Mouse (Mus musculus): ENCODE data around the gene Cnot2. TPM values are rescaled to one million over a fixed set of nuclear protein-coding genes. Genes with fewer than 3 reads are reported as not detected.
A peak's percentile ranks its signal among the peaks of the same experiment; 100 is the strongest.

Gene Cnot2
- polyA plus RNA-seq, 1 experiment: 4.9 TPM

DNA sequence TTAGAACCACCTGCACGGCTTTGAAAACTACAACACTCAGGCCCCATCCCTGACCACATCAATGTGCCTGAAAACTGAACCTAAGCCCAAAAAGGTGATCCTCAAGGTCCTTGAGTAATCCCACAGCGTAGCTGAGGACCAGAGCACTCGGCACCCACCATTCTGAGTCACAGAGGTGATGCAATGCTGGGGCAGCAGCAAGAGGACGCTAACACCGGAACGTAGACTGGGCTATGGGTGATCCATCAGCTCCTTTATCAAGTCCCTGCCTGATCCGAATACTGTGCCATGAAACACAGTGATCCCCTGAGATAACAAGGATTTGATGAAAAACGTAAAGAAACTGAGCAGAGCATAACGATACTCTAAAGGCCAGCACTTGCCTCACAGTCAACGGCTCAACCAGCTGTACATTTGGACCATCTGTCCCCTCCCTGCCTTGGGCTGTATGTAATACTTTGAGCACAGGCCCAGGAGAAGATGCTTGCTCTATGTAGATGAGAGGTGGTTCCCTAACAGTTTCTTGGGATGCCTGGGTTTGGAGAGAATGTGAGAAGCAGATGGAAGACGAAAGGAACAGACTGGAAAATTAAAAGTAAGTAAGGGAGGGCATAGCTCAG, 110.9 kb downstream of the Cnot2 start:
- TF ChIP-seq GATA1 (IDR thresholded peaks at IDR 0.05; ENCODE audit: borderline replicate concordance, low read length) (no peak), FLI1 (IDR thresholded peaks at IDR 0.05; ENCODE audit: low read length) (no peak)
- Histone ChIP-seq H3K4me3 (replicated peaks) (no peak overlapping the region), H3K4me1 (peaks cover 25% of the 10 kb centered on the region), H3K36me3 (replicated peaks; ENCODE audit: low read length) (no peaks in the 10 kb centered on the region), H3K27me3 (replicated peaks) (peaks cover 44% of the 10 kb centered on the region), H3K9me3 (no peaks in the 10 kb centered on the region)

DNA sequence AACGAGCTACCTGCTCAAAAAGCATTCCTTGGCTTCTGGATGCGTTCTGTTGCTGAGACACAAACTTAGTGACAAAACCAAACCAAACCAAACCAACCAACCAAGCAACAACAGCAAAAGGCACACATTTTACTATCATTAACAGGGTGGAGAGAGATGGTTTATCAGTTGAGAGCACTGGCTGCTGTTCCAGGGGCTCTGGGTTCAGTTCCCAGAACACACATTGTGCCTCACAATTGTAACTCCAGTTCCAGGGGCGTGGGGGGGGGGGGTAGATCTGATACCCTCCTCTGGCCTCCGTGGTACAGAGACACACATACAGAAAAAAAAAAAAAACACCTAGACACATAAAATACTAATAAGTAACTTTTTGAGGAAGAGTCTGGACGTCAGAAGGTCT, 113.2 kb downstream of the Cnot2 start:
- peaks cover 12% of the 10 kb centered on the region for H3K4me1 ChIP-seq
- no peak for TF ChIP-seq FLI1 (IDR thresholded peaks at IDR 0.05; ENCODE audit: low read length)
- no peak for TF ChIP-seq GATA1 (IDR thresholded peaks at IDR 0.05; ENCODE audit: borderline replicate concordance, low read length)
- H3K9me3 ChIP-seq: no peaks in the 10 kb centered on the region
- H3K27me3 ChIP-seq (replicated peaks): peaks cover 22% of the 10 kb centered on the region
- no peak overlapping the region for H3K4me3 ChIP-seq (replicated peaks)
- no peaks in the 10 kb centered on the region for H3K36me3 ChIP-seq (replicated peaks; ENCODE audit: low read length)

DNA sequence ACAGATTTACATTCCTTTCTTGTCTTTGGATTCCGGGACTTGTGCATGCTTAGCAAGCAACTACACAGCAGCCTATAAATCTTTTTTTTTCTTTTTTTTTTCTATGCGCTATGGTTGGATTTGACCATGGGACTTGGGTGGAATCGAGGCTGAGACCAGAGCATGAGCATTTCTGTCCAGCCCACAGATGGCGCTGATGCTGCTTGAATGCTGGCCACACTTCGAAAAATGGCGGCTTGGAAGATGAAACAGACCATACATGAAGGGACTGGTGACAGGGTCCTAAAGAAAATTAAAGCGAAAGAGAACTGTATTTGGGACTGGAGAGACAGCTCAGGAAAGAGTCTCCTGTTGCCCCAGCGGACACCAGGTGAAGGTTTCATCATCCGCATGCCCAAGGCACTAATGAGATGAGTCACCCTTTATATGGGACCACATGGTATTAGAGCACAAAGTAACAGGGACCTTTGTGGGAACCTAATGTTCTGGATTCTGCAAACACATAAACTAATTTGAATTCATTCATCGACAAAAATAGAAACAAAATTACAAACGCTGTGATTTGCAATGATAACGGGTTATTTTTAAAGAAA, 117.5 kb downstream of the Cnot2 start:
- H3K9me3 ChIP-seq: peaks cover 4% of the 10 kb centered on the region
- H3K27me3 ChIP-seq (replicated peaks): no peaks in the 10 kb centered on the region
- no peak overlapping the region for H3K4me3 ChIP-seq (replicated peaks)
- no peaks in the 10 kb centered on the region for H3K4me1 ChIP-seq
- H3K36me3 ChIP-seq (replicated peaks; ENCODE audit: low read length): no peaks in the 10 kb centered on the region
- TF ChIP-seq FLI1 (IDR thresholded peaks at IDR 0.05; ENCODE audit: low read length) (no peak), GATA1 (IDR thresholded peaks at IDR 0.05; ENCODE audit: borderline replicate concordance, low read length) (no peak)

DNA sequence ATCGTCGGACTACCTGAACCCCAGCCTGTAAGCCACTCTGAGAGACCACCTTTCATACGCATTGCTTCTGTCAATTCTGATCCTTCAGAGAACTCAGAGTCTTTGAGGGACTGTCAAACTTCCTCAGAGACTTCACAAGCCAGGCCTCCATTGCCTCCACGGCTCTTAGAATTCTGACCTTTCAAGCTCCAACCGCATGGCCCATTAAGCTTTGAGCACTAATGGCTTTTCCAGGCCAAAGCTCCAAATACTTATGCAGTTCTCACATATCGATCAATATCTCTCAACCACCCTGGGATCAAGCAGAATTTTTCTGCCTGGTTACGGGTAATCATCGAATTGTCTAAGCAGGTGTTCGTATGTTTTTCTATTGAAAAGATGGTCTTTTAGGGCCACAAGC, 119.9 kb downstream of the Cnot2 start:
- Histone ChIP-seq H3K4me3 (replicated peaks) (no peak overlapping the region), H3K36me3 (replicated peaks; ENCODE audit: low read length) (no peaks in the 10 kb centered on the region), H3K27me3 (replicated peaks) (peaks cover 2% of the 10 kb centered on the region), H3K9me3 (peaks cover 18% of the 10 kb centered on the region), H3K4me1 (no peaks in the 10 kb centered on the region)
- no peak for TF ChIP-seq FLI1 (IDR thresholded peaks at IDR 0.05; ENCODE audit: low read length)
- no peak for TF ChIP-seq GATA1 (IDR thresholded peaks at IDR 0.05; ENCODE audit: borderline replicate concordance, low read length)

DNA sequence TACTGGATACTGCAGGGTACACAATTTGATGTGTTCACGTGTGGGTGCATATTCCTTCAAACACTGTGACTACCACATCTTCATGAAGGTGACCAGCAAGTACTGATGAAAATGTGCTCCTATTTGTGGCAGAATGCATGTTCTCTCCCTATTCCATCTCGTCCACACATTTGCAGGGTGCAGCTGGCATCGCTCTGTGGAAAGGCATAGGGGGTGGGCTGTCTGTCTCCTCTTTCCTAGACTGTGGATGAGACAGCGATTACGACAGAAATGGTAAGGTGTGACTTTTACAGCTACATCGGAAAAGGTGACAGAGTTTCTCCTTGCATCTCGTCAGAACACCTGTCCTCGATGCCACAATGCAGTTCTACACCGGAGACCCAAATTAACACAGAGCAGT, 122.5 kb downstream of the Cnot2 start:
- H3K4me1 ChIP-seq: no peaks in the 10 kb centered on the region
- peaks cover 33% of the 10 kb centered on the region for H3K9me3 ChIP-seq
- TF ChIP-seq FLI1 (IDR thresholded peaks at IDR 0.05; ENCODE audit: low read length): no peak
- TF ChIP-seq GATA1 (IDR thresholded peaks at IDR 0.05; ENCODE audit: borderline replicate concordance, low read length): no peak
- no peaks in the 10 kb centered on the region for H3K36me3 ChIP-seq (replicated peaks; ENCODE audit: low read length)
- H3K27me3 ChIP-seq (replicated peaks): peaks cover 2% of the 10 kb centered on the region
- peak overlapping the region; percentile 42 for H3K4me3 ChIP-seq (replicated peaks)

DNA sequence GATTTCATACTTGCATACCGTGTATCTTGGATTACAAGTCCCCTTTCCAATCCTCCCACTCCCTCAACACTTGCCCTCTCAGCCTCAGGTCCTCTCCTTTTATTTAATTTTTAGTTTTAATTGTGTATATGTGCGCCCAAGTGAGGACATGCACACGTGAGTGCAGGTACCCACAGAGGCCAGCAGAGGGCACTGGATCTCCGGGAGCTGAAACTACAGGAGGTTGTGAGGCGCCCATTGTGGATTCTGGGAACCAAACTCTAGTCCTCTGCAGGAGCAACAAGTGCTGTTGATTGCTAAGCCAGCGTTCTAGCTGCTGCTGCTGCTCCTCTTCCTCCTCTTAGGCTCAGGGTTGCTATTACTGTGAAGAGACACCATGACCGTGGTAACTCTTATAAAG, 128.5 kb downstream of the Cnot2 start:
- Histone ChIP-seq H3K9me3 (peaks cover 72% of the 10 kb centered on the region), H3K4me3 (replicated peaks) (no peak overlapping the region), H3K36me3 (replicated peaks; ENCODE audit: low read length) (no peaks in the 10 kb centered on the region), H3K27me3 (replicated peaks) (no peaks in the 10 kb centered on the region), H3K4me1 (no peaks in the 10 kb centered on the region)
- TF ChIP-seq GATA1 (IDR thresholded peaks at IDR 0.05; ENCODE audit: borderline replicate concordance, low read length) (no peak), FLI1 (IDR thresholded peaks at IDR 0.05; ENCODE audit: low read length) (no peak)

DNA sequence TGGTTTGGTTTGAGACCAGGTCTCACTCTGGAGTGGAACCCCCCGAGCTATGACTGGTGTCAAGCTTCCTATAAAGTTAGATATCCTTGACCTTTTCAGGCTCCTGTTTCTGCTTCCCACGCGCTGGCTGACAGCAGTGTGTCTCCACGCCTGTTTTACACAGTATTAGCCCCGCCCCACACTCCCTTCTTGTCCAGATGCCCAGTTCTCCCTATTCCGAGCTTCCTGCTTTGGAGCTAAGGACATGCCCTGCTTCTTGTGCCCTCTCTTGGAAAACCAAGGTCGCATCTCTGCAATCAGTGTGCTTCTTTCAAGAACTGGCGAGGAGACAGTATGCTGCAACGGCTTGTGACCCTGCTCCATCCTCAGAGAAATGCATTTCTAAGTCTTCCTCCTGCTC, 130.7 kb downstream of the Cnot2 start:
- H3K9me3 ChIP-seq: peaks cover 71% of the 10 kb centered on the region
- no peak overlapping the region for H3K4me3 ChIP-seq (replicated peaks)
- no peaks in the 10 kb centered on the region for H3K27me3 ChIP-seq (replicated peaks)
- TF ChIP-seq GATA1 (IDR thresholded peaks at IDR 0.05; ENCODE audit: borderline replicate concordance, low read length): no peak
- TF ChIP-seq FLI1 (IDR thresholded peaks at IDR 0.05; ENCODE audit: low read length): no peak
- no peaks in the 10 kb centered on the region for H3K4me1 ChIP-seq
- no peaks in the 10 kb centered on the region for H3K36me3 ChIP-seq (replicated peaks; ENCODE audit: low read length)

DNA sequence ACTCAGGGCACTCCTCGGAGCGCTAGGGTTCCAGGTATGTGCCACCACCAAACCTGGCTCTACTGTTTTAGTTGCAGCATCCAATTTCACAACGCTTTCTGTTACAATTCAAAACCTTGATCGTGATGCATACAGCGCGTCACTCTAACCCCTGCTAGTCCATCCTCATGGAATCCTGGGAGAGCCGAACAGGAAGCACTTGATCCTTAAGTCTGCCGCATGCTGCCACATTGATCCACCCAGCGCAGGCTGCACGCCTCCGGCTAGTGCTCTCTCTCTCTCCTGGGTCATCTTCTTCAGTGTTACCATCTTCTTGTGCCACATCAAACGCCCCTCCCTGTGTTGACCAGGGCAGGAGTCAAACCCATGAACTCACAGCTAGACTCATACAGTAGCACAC, 133.1 kb downstream of the Cnot2 start:
- Histone ChIP-seq H3K9me3 (peaks cover 72% of the 10 kb centered on the region), H3K4me3 (replicated peaks) (no peak overlapping the region), H3K36me3 (replicated peaks; ENCODE audit: low read length) (no peaks in the 10 kb centered on the region), H3K4me1 (no peaks in the 10 kb centered on the region), H3K27me3 (replicated peaks) (no peaks in the 10 kb centered on the region)
- TF ChIP-seq GATA1 (IDR thresholded peaks at IDR 0.05; ENCODE audit: borderline replicate concordance, low read length) (no peak), FLI1 (IDR thresholded peaks at IDR 0.05; ENCODE audit: low read length) (no peak)

DNA sequence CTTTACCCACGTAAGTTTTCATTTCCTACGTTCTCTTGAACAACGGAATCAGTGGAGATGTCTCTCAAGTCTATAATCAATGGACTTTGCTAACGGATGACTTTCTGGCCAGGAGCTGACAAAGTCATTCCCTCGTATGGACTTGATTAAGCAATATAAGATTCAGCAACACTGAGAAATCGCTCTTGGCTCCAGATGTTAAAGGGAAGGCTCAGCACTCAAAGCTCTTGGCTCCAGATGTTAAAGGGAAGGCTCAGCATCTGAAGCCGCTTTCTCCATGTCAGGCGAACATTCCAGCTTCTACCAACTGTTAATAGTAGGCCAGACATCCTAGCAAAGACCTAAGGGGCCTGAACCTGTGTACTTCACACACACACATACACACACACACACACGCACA, 134.1 kb downstream of the Cnot2 start:
- Histone ChIP-seq H3K9me3 (peaks cover 75% of the 10 kb centered on the region), H3K36me3 (replicated peaks; ENCODE audit: low read length) (no peaks in the 10 kb centered on the region), H3K4me3 (replicated peaks) (no peak overlapping the region), H3K4me1 (no peaks in the 10 kb centered on the region), H3K27me3 (replicated peaks) (no peaks in the 10 kb centered on the region)
- no peak for TF ChIP-seq FLI1 (IDR thresholded peaks at IDR 0.05; ENCODE audit: low read length)
- TF ChIP-seq GATA1 (IDR thresholded peaks at IDR 0.05; ENCODE audit: borderline replicate concordance, low read length): no peak

DNA sequence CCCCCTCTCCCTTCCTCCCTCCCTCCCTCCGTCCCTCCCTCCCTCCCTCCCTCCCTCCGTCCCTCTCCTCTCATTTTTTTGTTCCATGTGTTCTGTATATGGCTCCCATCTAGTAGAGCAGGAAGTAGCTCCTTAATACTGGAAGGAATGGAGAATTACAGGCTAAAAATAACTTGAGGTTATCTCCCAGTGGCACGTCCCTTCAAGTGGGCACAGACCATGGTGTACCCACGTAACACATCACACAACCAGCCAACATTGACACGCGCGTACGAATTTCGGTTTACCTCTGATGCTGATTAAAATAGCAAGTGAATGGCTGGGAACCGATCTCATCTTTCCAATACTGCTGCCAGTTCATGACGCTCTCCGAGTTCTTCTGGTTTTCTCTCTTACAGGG, 135.3 kb downstream of the Cnot2 start:
- Histone ChIP-seq H3K4me1 (no peaks in the 10 kb centered on the region), H3K9me3 (peaks cover 76% of the 10 kb centered on the region), H3K36me3 (replicated peaks; ENCODE audit: low read length) (no peaks in the 10 kb centered on the region), H3K27me3 (replicated peaks) (no peaks in the 10 kb centered on the region), H3K4me3 (replicated peaks) (no peak overlapping the region)
- TF ChIP-seq GATA1 (IDR thresholded peaks at IDR 0.05; ENCODE audit: borderline replicate concordance, low read length) (no peak), FLI1 (IDR thresholded peaks at IDR 0.05; ENCODE audit: low read length) (no peak)
